Mouse (Mus musculus): Measurements from ENCODE around the gene Ermp1. TPM values are rescaled to one million over a fixed set of nuclear protein-coding genes. Genes with fewer than 3 reads are reported as not detected.

Ermp1 gene
- polyA plus RNA-seq, 1 experiment = 8.8 TPM

DNA sequence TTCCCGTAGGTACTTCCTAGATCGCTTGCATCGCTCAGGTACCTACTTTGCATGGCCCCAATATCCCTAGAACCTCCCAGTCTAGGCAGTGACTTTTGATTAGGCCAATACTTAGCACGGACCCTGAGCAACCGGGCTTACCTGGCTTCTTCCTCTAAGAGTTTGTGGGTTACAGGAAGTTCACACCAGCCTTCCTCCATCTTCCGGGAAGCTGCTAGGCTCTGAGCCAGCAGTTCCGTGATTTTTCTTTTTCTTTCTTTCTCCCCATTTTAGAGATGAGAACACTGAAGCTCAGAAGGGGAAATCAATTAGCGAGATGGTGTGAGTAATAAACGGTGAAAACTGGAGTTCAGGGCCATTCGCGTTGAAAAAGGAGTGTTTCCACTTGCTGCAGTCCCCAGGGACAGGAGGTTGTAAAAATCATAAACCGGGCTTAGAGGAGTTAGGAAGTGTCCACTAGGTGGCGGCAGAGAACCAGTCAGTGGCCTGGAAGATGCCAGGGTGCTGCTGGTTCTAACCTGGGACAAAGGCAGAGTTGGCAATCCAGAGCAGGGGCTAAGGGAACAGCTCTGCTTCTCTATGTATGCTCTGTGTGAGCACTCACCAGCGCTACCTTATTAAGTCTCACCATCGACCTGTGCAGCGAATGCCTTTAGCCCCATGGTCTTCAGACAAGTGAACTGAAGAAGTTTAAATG lies 35.8 kb upstream of the Ermp1 start:
- Histone ChIP-seq H3ac (ENCODE audit: control insufficient read depth, insufficient read length, low read depth) (no peak overlapping the region), H3K27me3 (ENCODE audit: control insufficient read depth, insufficient read depth, insufficient read length) (no peaks in the 10 kb centered on the region), H3K79me3 (ENCODE audit: low read depth) (no peaks in the 10 kb centered on the region), H3K79me2 (ENCODE audit: control insufficient read depth, insufficient read depth) (no peaks in the 10 kb centered on the region), H3K36me3 (ENCODE audit: control insufficient read depth, insufficient read depth) (no peaks in the 10 kb centered on the region), H3K4me3 (ENCODE audit: insufficient read depth, poor library complexity, severe bottlenecking) (no peak overlapping the region)
- TF ChIP-seq MYOG (IDR thresholded peaks at IDR 0.05; ENCODE audit: control insufficient read depth, extremely low read depth, insufficient read length) (no peak), USF1 (IDR thresholded peaks at IDR 0.05; ENCODE audit: low read depth) (no peak), MAX (IDR thresholded peaks at IDR 0.05) (no peak), FOSL1 (IDR thresholded peaks at IDR 0.05; ENCODE audit: insufficient read depth, low read length, poor library complexity, severe bottlenecking) (no peak), CTCF (IDR thresholded peaks at IDR 0.05; ENCODE audit: control insufficient read depth, insufficient read depth, insufficient read length) (no peak), MYOD1 (IDR thresholded peaks at IDR 0.05; ENCODE audit: control insufficient read depth, insufficient read length, low read depth) (no peak), CEBPB (IDR thresholded peaks at IDR 0.05; ENCODE audit: low read depth) (no peak)

DNA sequence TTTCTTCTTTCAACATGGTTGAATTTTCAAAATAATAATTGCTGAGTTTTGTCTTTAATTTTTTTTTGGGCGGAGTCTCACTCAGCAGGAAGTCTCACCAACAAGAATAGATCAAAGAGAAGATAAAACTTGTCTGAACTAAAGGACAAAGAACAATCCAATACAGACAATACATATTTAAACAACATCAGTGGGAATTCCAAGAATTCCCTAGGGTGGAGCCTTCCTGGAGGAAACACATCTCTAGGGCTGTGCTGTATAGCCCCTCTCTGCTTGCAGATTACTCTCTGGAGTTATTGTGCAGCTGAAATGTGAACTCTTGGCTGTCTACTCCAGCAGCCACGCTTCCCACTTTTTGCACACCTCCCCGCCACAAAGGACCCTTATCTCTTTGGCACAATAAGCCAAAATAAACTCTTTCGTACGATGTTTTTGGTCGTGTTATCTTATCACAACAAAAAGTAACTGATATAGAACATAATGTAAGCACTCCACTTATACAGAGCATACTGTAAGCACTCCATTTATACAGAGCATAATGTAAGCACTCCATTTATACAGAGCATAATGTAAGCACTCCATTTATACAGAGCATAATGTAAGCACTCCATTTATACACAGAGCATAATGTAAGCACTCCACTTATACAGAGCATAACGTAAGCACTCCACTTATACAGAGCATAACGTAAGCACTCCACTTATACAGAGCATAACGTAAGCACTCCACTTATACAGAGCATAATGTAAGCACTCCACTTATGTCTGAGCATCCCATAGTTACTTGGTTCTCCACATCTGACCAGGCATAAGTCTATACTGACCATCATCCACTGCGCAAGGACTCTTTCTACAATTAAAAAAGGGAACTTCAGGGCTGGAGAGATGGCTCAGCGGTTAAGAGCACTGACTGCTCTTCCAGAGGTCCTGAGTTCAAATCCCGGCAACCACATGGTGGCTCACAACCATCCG lies 32.3 kb upstream of the Ermp1 start:
- Histone ChIP-seq H3K27me3 (ENCODE audit: control insufficient read depth, insufficient read depth, insufficient read length) (no peaks in the 10 kb centered on the region), H3K36me3 (ENCODE audit: control insufficient read depth, insufficient read depth) (no peaks in the 10 kb centered on the region), H3K4me3 (ENCODE audit: insufficient read depth, poor library complexity, severe bottlenecking) (no peak overlapping the region), H3K79me3 (ENCODE audit: low read depth) (no peaks in the 10 kb centered on the region), H3ac (ENCODE audit: control insufficient read depth, insufficient read length, low read depth) (no peak overlapping the region), H3K79me2 (ENCODE audit: control insufficient read depth, insufficient read depth) (no peaks in the 10 kb centered on the region)
- TF ChIP-seq MYOD1 (IDR thresholded peaks at IDR 0.05; ENCODE audit: control insufficient read depth, insufficient read length, low read depth) = no peak
- TF ChIP-seq USF1 (IDR thresholded peaks at IDR 0.05; ENCODE audit: low read depth) = no peak
- TF ChIP-seq FOSL1 (IDR thresholded peaks at IDR 0.05; ENCODE audit: insufficient read depth, low read length, poor library complexity, severe bottlenecking) = no peak
- TF ChIP-seq CEBPB (IDR thresholded peaks at IDR 0.05; ENCODE audit: low read depth) = no peak
- no peak for TF ChIP-seq MAX (IDR thresholded peaks at IDR 0.05)
- no peak for TF ChIP-seq MYOG (IDR thresholded peaks at IDR 0.05; ENCODE audit: control insufficient read depth, extremely low read depth, insufficient read length)
- TF ChIP-seq CTCF (IDR thresholded peaks at IDR 0.05; ENCODE audit: control insufficient read depth, insufficient read depth, insufficient read length) = no peak

DNA sequence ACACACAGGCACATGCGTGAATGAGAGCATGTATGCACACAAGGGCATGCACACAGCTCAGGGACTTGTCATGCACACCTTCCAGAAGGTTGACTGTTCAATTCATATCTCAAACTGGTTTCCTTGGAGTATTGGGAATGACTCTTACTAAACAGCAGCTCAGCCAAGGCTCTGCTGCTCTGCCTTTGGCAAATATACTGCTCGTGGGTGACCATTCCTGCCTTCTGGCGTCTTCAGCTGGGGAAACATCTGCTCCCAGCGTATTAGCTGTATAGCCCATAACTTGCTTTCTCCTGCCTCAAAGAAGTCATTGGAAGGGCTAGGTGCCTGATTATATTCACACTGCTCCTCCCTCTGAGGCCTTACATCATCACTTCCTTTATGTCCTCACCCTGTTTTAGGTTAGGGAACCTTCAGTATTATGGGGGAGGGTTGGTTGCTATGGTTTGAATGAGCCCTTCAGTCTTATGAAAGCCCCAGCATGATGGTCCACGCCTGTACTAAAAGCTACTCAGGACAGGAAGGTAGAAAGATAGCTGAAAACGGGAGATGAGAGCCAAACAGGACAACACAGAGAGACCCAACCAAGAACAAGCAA lies 30.1 kb upstream of the Ermp1 start:
- no peaks in the 10 kb centered on the region for H3K79me2 ChIP-seq (ENCODE audit: control insufficient read depth, insufficient read depth)
- no peak for TF ChIP-seq USF1 (IDR thresholded peaks at IDR 0.05; ENCODE audit: low read depth)
- no peak for TF ChIP-seq MYOG (IDR thresholded peaks at IDR 0.05; ENCODE audit: control insufficient read depth, extremely low read depth, insufficient read length)
- no peak for TF ChIP-seq CTCF (IDR thresholded peaks at IDR 0.05; ENCODE audit: control insufficient read depth, insufficient read depth, insufficient read length)
- no peak for TF ChIP-seq CEBPB (IDR thresholded peaks at IDR 0.05; ENCODE audit: low read depth)
- no peak for TF ChIP-seq MYOD1 (IDR thresholded peaks at IDR 0.05; ENCODE audit: control insufficient read depth, insufficient read length, low read depth)
- no peak for TF ChIP-seq MAX (IDR thresholded peaks at IDR 0.05)
- TF ChIP-seq FOSL1 (IDR thresholded peaks at IDR 0.05; ENCODE audit: insufficient read depth, low read length, poor library complexity, severe bottlenecking) = no peak
- no peaks in the 10 kb centered on the region for H3K36me3 ChIP-seq (ENCODE audit: control insufficient read depth, insufficient read depth)
- H3K4me3 ChIP-seq (ENCODE audit: insufficient read depth, poor library complexity, severe bottlenecking) = no peak overlapping the region
- no peaks in the 10 kb centered on the region for H3K79me3 ChIP-seq (ENCODE audit: low read depth)
- no peak overlapping the region for H3ac ChIP-seq (ENCODE audit: control insufficient read depth, insufficient read length, low read depth)
- no peaks in the 10 kb centered on the region for H3K27me3 ChIP-seq (ENCODE audit: control insufficient read depth, insufficient read depth, insufficient read length)

DNA sequence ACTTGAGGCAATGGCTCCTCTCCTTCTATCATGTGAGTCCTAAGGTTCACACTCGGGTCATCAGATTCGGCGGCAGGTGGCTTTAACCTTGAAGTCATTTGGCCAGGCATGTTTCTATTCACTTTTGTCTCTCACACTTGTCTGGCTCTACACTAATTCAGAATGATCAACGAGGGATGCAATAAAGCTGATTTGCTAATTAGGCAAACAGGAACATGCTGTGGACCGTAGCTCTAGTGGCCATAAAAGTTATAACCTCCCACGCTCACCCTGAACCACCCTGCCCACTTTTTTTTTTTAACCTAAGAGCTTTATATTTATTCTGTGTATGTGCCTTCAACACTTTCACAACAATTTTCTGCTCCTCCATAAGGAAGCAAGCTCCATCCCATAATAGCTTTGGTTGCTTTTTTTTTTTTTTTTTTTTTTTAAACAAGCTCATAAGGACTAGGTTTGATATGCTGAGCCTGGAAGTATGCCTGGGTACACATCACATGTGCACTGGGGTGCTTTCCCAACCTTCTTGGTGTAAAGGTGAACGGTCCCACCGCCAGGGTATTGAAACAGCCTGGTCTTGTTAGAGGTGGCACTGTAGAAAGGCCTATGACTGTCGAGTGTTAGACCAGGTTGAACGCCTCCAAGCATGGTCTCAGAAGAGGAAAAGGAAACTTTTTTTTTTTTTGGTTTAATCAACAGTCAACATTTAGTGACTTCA lies 28.4 kb upstream of the Ermp1 start:
- no peaks in the 10 kb centered on the region for H3K79me2 ChIP-seq (ENCODE audit: control insufficient read depth, insufficient read depth)
- H3ac ChIP-seq (ENCODE audit: control insufficient read depth, insufficient read length, low read depth) = no peak overlapping the region
- no peak overlapping the region for H3K4me3 ChIP-seq (ENCODE audit: insufficient read depth, poor library complexity, severe bottlenecking)
- H3K79me3 ChIP-seq (ENCODE audit: low read depth) = no peaks in the 10 kb centered on the region
- H3K36me3 ChIP-seq (ENCODE audit: control insufficient read depth, insufficient read depth) = no peaks in the 10 kb centered on the region
- no peak for TF ChIP-seq MAX (IDR thresholded peaks at IDR 0.05)
- TF ChIP-seq CTCF (IDR thresholded peaks at IDR 0.05; ENCODE audit: control insufficient read depth, insufficient read depth, insufficient read length) = no peak
- no peak for TF ChIP-seq USF1 (IDR thresholded peaks at IDR 0.05; ENCODE audit: low read depth)
- no peak for TF ChIP-seq MYOG (IDR thresholded peaks at IDR 0.05; ENCODE audit: control insufficient read depth, extremely low read depth, insufficient read length)
- no peak for TF ChIP-seq MYOD1 (IDR thresholded peaks at IDR 0.05; ENCODE audit: control insufficient read depth, insufficient read length, low read depth)
- TF ChIP-seq FOSL1 (IDR thresholded peaks at IDR 0.05; ENCODE audit: insufficient read depth, low read length, poor library complexity, severe bottlenecking) = no peak
- no peak for TF ChIP-seq CEBPB (IDR thresholded peaks at IDR 0.05; ENCODE audit: low read depth)
- H3K27me3 ChIP-seq (ENCODE audit: control insufficient read depth, insufficient read depth, insufficient read length) = no peaks in the 10 kb centered on the region

All from C2C12 (cell line).